ENCODE assay signal across 10 mouse cellular contexts in genomic region chr11:86841261-86841660, GRCm38 (mm10). TPM values are rescaled to one million over a fixed set of nuclear protein-coding genes. Genes with fewer than 3 reads are reported as not detected.
A peak's percentile ranks its signal among the peaks of the same experiment; 100 is the strongest.
DNase-seq lines count a peak whose midpoint lies in the region; ATAC-seq and TF ChIP-seq lines count a peak whose summit lies in the region.
"Had no signal": no experiment of that assay in that cellular context is flagged by ENCODE, and none has a peak within 500 bp of the region (broad histone marks: within the 10 kb centered on the region; RNA-seq: fewer than 3 reads in every experiment).

No protein-coding gene starts in this region.

- H3K4me2 ChIP-seq in heart, embryonic 12.5 days = no peak overlapping the region
- H3K4me2 ChIP-seq in liver, postnatal 0 days (ENCODE audit: low read depth, low read length) = no peak overlapping the region
- H3K4me2 ChIP-seq in liver, embryonic 12.5 days = no peak overlapping the region
- H3K4me2 ChIP-seq in midbrain, embryonic 11.5 days = no peak overlapping the region
- H3K4me2 ChIP-seq: liver, embryonic 13.5 days had no signal

- no peaks in the 10 kb centered on the region for H3K9me3 ChIP-seq in heart, embryonic 12.5 days (replicated peaks)
- no peaks in the 10 kb centered on the region for H3K9me3 ChIP-seq in liver, postnatal 0 days (ENCODE audit: low read length)
- no peaks in the 10 kb centered on the region for H3K9me3 ChIP-seq in liver, embryonic 12.5 days (replicated peaks)
- H3K9me3 ChIP-seq in midbrain, embryonic 11.5 days (ENCODE audit: control insufficient read depth, low read length) = no peaks in the 10 kb centered on the region
- H3K9me3 ChIP-seq: liver, embryonic 13.5 days had no signal

- 87% methylated on average over 8 of the region's 8 CpGs for WGBS in heart, embryonic 12.5 days
- WGBS in liver, postnatal 0 days (ENCODE audit: insufficient replicate concordance) = 74% methylated on average over 8 of the region's 8 CpGs
- WGBS in liver, embryonic 12.5 days (ENCODE audit: insufficient replicate concordance) = 73% methylated on average over 8 of the region's 8 CpGs
- WGBS in midbrain, embryonic 11.5 days = 78% methylated on average over 8 of the region's 8 CpGs

- no peaks in the 10 kb centered on the region for H3K27me3 ChIP-seq in heart, embryonic 12.5 days (replicated peaks)
- H3K27me3 ChIP-seq in liver, postnatal 0 days (ENCODE audit: insufficient read depth, low read length) = no peaks in the 10 kb centered on the region
- H3K27me3 ChIP-seq in liver, embryonic 12.5 days (replicated peaks) = no peaks in the 10 kb centered on the region; the same call in 1 of the 2 replicates
- no peaks in the 10 kb centered on the region for H3K27me3 ChIP-seq in midbrain, embryonic 11.5 days (ENCODE audit: control insufficient read depth, insufficient read depth, low read length)
- H3K27me3 ChIP-seq: liver, embryonic 13.5 days had no signal

- no peak for TF ChIP-seq CTCF in liver, postnatal 0 days (IDR thresholded peaks at IDR 0.05; ENCODE audit: low read depth)
- TF ChIP-seq CTCF in brain, embryonic 14.5 days (IDR thresholded peaks at IDR 0.05; ENCODE audit: borderline replicate concordance, extremely low read depth, insufficient read depth, insufficient read length) = no peak

- no peak for DNase-seq in heart, adult 9 months (ENCODE audit: low spot score in 2 of 2)
- DNase-seq in liver, postnatal 0 days = no peak
- peak; percentile 52 for DNase-seq in brain, embryonic 14.5 days (ENCODE audit: low read depth)
- no peak for DNase-seq in midbrain, embryonic 11.5 days (ENCODE audit: low spot score, missing footprints)
- DNase-seq in urinary bladder, postnatal 10 days (ENCODE audit: low spot score) = no peak
- no peak for DNase-seq in adrenal gland, postnatal 36 days
- DNase-seq: liver, embryonic 13.5 days had no signal

- TF ChIP-seq POLR2A in brain, embryonic 14.5 days (IDR thresholded peaks at IDR 0.05; ENCODE audit: borderline replicate concordance, extremely low read depth, insufficient read depth, insufficient read length, poor library complexity, severe bottlenecking) = no peak

- H3K4me3 ChIP-seq in heart, embryonic 12.5 days = no peak overlapping the region
- no peak overlapping the region for H3K4me3 ChIP-seq in liver, postnatal 0 days (ENCODE audit: low read depth, low read length)
- H3K4me3 ChIP-seq in liver, embryonic 12.5 days = no peak overlapping the region
- no peak overlapping the region for H3K4me3 ChIP-seq in midbrain, embryonic 11.5 days (ENCODE audit: low read depth, low read length)
- H3K4me3 ChIP-seq: liver, embryonic 13.5 days had no signal

- H3K4me1 ChIP-seq in heart, embryonic 12.5 days (replicated peaks) = peaks cover 29% of the 10 kb centered on the region
- H3K4me1 ChIP-seq in liver, postnatal 0 days (ENCODE audit: insufficient read depth) = peaks cover 2% of the 10 kb centered on the region; the same call in 1 of the 2 replicates
- H3K4me1 ChIP-seq in liver, embryonic 12.5 days = peaks cover under 1% of the 10 kb centered on the region; the same call in 1 of the 2 replicates
- peaks cover 19% of the 10 kb centered on the region for H3K4me1 ChIP-seq in midbrain, embryonic 11.5 days (ENCODE audit: control insufficient read depth, insufficient read depth, low read length)

- no peak overlapping the region for H3K9ac ChIP-seq in heart, embryonic 12.5 days
- no peak overlapping the region for H3K9ac ChIP-seq in liver, postnatal 0 days (replicated peaks)
- no peak overlapping the region for H3K9ac ChIP-seq in liver, embryonic 12.5 days
- no peak overlapping the region for H3K9ac ChIP-seq in midbrain, embryonic 11.5 days (ENCODE audit: low read length)
- H3K9ac ChIP-seq: liver, embryonic 13.5 days had no signal

- ATAC-seq in heart, embryonic 12.5 days (ENCODE audit: insufficient number of reproducible peaks, low FRiP score) = no peak
- no peak for ATAC-seq in liver, postnatal 0 days
- no peak for ATAC-seq in liver, embryonic 12.5 days
- no peak for ATAC-seq in midbrain, embryonic 11.5 days (ENCODE audit: low FRiP score)

- no peaks in the 10 kb centered on the region for H3K36me3 ChIP-seq in heart, embryonic 12.5 days
- no peaks in the 10 kb centered on the region for H3K36me3 ChIP-seq in liver, postnatal 0 days (replicated peaks; ENCODE audit: insufficient read depth, low read length)
- no peaks in the 10 kb centered on the region for H3K36me3 ChIP-seq in liver, embryonic 12.5 days
- H3K36me3 ChIP-seq in midbrain, embryonic 11.5 days (ENCODE audit: control insufficient read depth, insufficient read depth, low read length) = no peaks in the 10 kb centered on the region
- H3K36me3 ChIP-seq: liver, embryonic 13.5 days had no signal

- TF ChIP-seq EP300 in liver, postnatal 0 days (IDR thresholded peaks at IDR 0.05; ENCODE audit: low read depth) = no peak

- H3K27ac ChIP-seq in heart, embryonic 12.5 days (ENCODE audit: poor library complexity, severe bottlenecking) = peak overlapping the region; percentile 89; the same call in 1 of the 2 replicates
- peak overlapping the region; percentile 71; the same call in 1 of the 2 replicates for H3K27ac ChIP-seq in liver, postnatal 0 days (ENCODE audit: low read depth)
- H3K27ac ChIP-seq in liver, embryonic 12.5 days = no peak overlapping the region
- peak overlapping the region; percentile 75; the same call in 1 of the 2 replicates for H3K27ac ChIP-seq in midbrain, embryonic 11.5 days (ENCODE audit: low read depth, low read length)
- H3K27ac ChIP-seq: liver, embryonic 13.5 days; stomach, postnatal 0 days had no signal

RNA-seq across cellular contexts. Expression of gene Dhx40, which starts 33.7 kb away (rescaled TPM):
- 16.3 and 16.5 TPM in 2 replicates for polyA plus RNA-seq in heart, embryonic 12.5 days (2016; fragmentation: Nextera tagmentation; extraction: Ambion mirVana)
- 7.8 and 8.0 TPM in 2 replicates for polyA plus RNA-seq in liver, postnatal 0 days (2015; fragmentation: Nextera tagmentation; extraction: Ambion mirVana)
- polyA plus RNA-seq in liver, embryonic 12.5 days (2016; fragmentation: Nextera tagmentation; extraction: Ambion mirVana) = 10.0 TPM in 2 replicates
- 16.9 and 18.6 TPM in 2 replicates for polyA plus RNA-seq in brain, embryonic 14.5 days (2012; rRNA removed)
- polyA plus RNA-seq in midbrain, embryonic 11.5 days (2014; fragmentation: Nextera tagmentation; extraction: Ambion mirVana) = 55.0 and 57.8 TPM in 2 replicates
- 10 to 100 TPM; 29.6 to 38.3 TPM for total RNA-seq in adrenal gland, postnatal 36 days (2021)
